Mouse (Mus musculus) spleen, adult 2 months (tissue): Measurements from ENCODE around the gene Ptbp3.

Experiments used
- CTCF ChIP-seq: fragments of 200-500 bp; IDR thresholded peaks from 2 replicates; pipeline ENCODE4 v1.5.1; 2011; ENCODE audit warnings: mild to moderate bottlenecking, inconsistent platforms; ENCODE audit not compliant: insufficient read depth, insufficient read length, insufficient replicate concordance; ENCODE audit errors: extremely low read depth
- POLR2A ChIP-seq: fragments of 200-500 bp; IDR thresholded peaks from 2 replicates; pipeline ENCODE4 v1.6.1; 2011; ENCODE audit warnings: low read depth, low read length, inconsistent platforms

DNA sequence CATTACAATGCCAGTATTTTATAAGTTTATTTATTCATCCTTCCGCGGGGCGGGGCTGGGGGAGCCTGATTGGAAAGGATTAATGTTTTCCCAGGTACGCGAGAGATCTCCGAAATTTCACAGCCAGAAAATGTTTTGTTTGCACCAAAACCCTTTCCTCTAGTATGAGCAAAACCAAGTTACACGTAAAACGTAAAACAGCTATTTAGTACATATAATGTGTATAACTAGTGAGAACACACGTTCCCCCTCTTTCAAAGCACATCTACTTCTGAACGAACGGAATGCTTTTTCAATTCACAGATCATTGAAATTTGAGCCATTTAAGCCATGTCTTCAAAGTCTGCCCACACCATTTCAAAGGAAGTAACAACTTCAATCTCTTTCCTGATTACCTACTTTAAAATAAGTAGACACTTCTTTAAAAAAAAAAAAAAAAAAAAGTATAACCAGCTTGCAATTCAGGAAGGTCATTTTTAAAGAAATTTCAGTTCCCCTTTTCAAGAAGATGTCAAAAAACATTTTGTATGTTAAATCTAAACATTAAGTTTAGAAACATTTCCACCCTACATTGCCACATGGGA, 905 bp upstream of the Ptbp3 start:
- TF ChIP-seq CTCF (no peak), POLR2A (no peak)
